Mouse (Mus musculus): ENCODE data around the gene Rhou.

DNA sequence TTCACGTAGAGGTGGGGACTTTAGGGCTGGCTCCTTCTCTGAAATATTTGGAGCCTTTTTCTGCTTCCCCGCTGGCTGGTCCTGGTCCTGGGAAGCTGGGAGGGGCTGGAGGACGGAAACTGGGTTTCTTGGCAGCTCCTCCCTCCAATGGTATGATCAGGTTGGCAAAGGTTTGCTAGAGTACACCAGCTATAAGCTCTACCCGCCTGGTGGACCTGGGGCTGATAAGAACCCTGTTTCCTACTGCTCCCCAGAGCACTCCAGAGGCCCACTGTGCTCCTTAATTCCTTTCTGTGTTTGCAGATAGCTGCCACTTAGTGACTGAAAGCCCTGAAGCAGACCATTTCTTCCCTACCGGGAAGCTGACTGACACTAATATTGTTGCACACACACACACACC lies 21.9 kb downstream of the Rhou start:
- TF ChIP-seq POLR2A (IDR thresholded peaks at IDR 0.05; ENCODE audit: low read depth, low read length) = no peak
- no peak for TF ChIP-seq CTCF (conservative IDR thresholded peaks at IDR 0.05; ENCODE audit: insufficient read depth, insufficient read length, low read depth, low read length)
